Mouse (Mus musculus): ENCODE measurements around the gene Nhlrc2.

- TF ChIP-seq POLR2A (IDR thresholded peaks at IDR 0.05; ENCODE audit: insufficient read length, low read depth) (no peak), CEBPB (IDR thresholded peaks at IDR 0.05; ENCODE audit: insufficient read depth, poor library complexity, severe bottlenecking) (no peak), USF1 (IDR thresholded peaks at IDR 0.05; ENCODE audit: low read depth) (no peak), POLR2AphosphoS2 (IDR thresholded peaks at IDR 0.05; ENCODE audit: insufficient read length, low read depth) (no peak), MYOG (IDR thresholded peaks at IDR 0.05; ENCODE audit: control insufficient read depth in 1 of 3, insufficient read depth in 1 of 3, insufficient read length in 2 of 3, low read depth in 2 of 3) (no peak)
Observed at GRCm38 (mm10) chr19:56566940-56567339, 18.9 kb downstream of the Nhlrc2 start.
